15 mouse cellular contexts compared by ENCODE assay signal in genomic region chr19:40462892-40463291, GRCm38 (mm10). TPM values are rescaled to one million over a fixed set of nuclear protein-coding genes. Genes with fewer than 3 reads are reported as not detected.
DNase-seq lines count a peak whose midpoint lies in the region; ATAC-seq and TF ChIP-seq lines count a peak whose summit lies in the region.
"Had no signal": no experiment of that assay in that cellular context is flagged by ENCODE, and none has a peak within 500 bp of the region (broad histone marks: within the 10 kb centered on the region; RNA-seq: fewer than 3 reads in every experiment).

No protein-coding gene starts in this region.

- TF ChIP-seq CTCF in kidney, postnatal 0 days (IDR thresholded peaks at IDR 0.05; ENCODE audit: low read depth), result no peak

- peaks cover 4% of the 10 kb centered on the region for H3K4me1 ChIP-seq in kidney, postnatal 0 days (replicated peaks; ENCODE audit: insufficient read depth, low read length)
- peaks cover 20% of the 10 kb centered on the region for H3K4me1 ChIP-seq in intestine, embryonic 15.5 days (replicated peaks)

- H3K27ac ChIP-seq in kidney, postnatal 0 days, result no peak overlapping the region
- H3K27ac ChIP-seq in intestine, embryonic 15.5 days, result peak overlapping the region; percentile 48
- H3K27ac ChIP-seq: midbrain, embryonic 15.5 days; neural tube, embryonic 12.5 days had no signal

- no peak overlapping the region for H3K4me3 ChIP-seq in kidney, postnatal 0 days (replicated peaks; ENCODE audit: low read depth, low read length)
- no peak overlapping the region for H3K4me3 ChIP-seq in intestine, embryonic 15.5 days (replicated peaks)
- H3K4me3 ChIP-seq: midbrain, embryonic 15.5 days; neural tube, embryonic 12.5 days had no signal

- no peak for ATAC-seq in kidney, postnatal 0 days (replicated peaks; ENCODE audit: low FRiP score, low read depth)
- ATAC-seq in intestine, embryonic 15.5 days, result peak; percentile 74
- ATAC-seq: hindbrain, embryonic 16.5 days; midbrain, embryonic 15.5 days had no signal

- H3K36me3 ChIP-seq in kidney, postnatal 0 days (ENCODE audit: insufficient read depth, low read length), result no peaks in the 10 kb centered on the region
- H3K36me3 ChIP-seq in intestine, embryonic 15.5 days, result no peaks in the 10 kb centered on the region
- H3K36me3 ChIP-seq: midbrain, embryonic 15.5 days had no signal

- no peaks in the 10 kb centered on the region for H3K27me3 ChIP-seq in kidney, postnatal 0 days (ENCODE audit: insufficient read depth, low read length)
- no peaks in the 10 kb centered on the region for H3K27me3 ChIP-seq in intestine, embryonic 15.5 days (replicated peaks)
- H3K27me3 ChIP-seq: midbrain, embryonic 15.5 days; neural tube, embryonic 12.5 days had no signal

- H3K4me2 ChIP-seq in kidney, postnatal 0 days (ENCODE audit: low read length), result no peak overlapping the region
- no peak overlapping the region for H3K4me2 ChIP-seq in intestine, embryonic 15.5 days (replicated peaks)
- H3K4me2 ChIP-seq: midbrain, embryonic 15.5 days; neural tube, embryonic 12.5 days had no signal

- 23% methylated on average over 6 of the region's 6 CpGs for WGBS in kidney, postnatal 0 days
- 18% methylated on average over 6 of the region's 6 CpGs for WGBS in intestine, embryonic 15.5 days

- no peaks in the 10 kb centered on the region for H3K9me3 ChIP-seq in kidney, postnatal 0 days (replicated peaks; ENCODE audit: low read length)
- no peaks in the 10 kb centered on the region for H3K9me3 ChIP-seq in intestine, embryonic 15.5 days
- H3K9me3 ChIP-seq: midbrain, embryonic 15.5 days; neural tube, embryonic 12.5 days had no signal

- DNase-seq in kidney, postnatal 0 days (ENCODE audit: low spot score), result peak; percentile 44
- DNase-seq in kidney, postnatal 10 days, result no peak
- DNase-seq in embryo, embryonic 10 days (ENCODE audit: low spot score), result peak; percentile 44
- peak; percentile 38 for DNase-seq in yolk sac, embryonic 10.5 days (ENCODE audit: low spot score)
- no peak for DNase-seq in cerebellum, adult 9-11 months
- no peak for DNase-seq in ovary, postnatal 10 days (ENCODE audit: low spot score)
- DNase-seq: cerebellum, postnatal 25 days; gastrocnemius, postnatal 36 days; kidney, postnatal 25 days; liver; lung, adult 2 months had no signal

- H3K9ac ChIP-seq in kidney, postnatal 0 days (ENCODE audit: low read depth, low read length), result no peak overlapping the region
- H3K9ac ChIP-seq in intestine, embryonic 15.5 days, result no peak overlapping the region
- H3K9ac ChIP-seq: midbrain, embryonic 15.5 days; neural tube, embryonic 12.5 days had no signal

RNA-seq across cellular contexts. Expression of gene Sorbs1, which starts 50.7 kb away (rescaled TPM):
- 46.5 and 49.9 TPM in 2 replicates for polyA plus RNA-seq in kidney, postnatal 0 days (2015; fragmentation: Nextera tagmentation; extraction: Ambion mirVana)
- 72.1 and 76.3 TPM in 2 replicates for polyA plus RNA-seq in intestine, embryonic 15.5 days (2015; fragmentation: Nextera tagmentation; extraction: Ambion mirVana)

Comparison
In these comparisons a context has a peak if more than half of its experiments do, and no peak if none do; other contexts are left out.
1. DNase-seq: peak in kidney, postnatal 0 days (single experiment), embryo, embryonic 10 days (single experiment) and yolk sac, embryonic 10.5 days (single experiment); none in kidney, postnatal 10 days (single experiment), cerebellum, adult 9-11 months (single experiment) and ovary, postnatal 10 days (single experiment).